Mouse (Mus musculus): ENCODE results near the gene Sult1a1. TPM values are rescaled to one million over a fixed set of nuclear protein-coding genes. Genes with fewer than 3 reads are reported as not detected.
A peak's percentile ranks its signal among the peaks of the same experiment; 100 is the strongest.
"Not testable (repeated sequence)": the region's sequence is repeated elsewhere in the genome, so short reads cannot be mapped to it uniquely, and the experiment has no call there.

The Sult1a1 gene
- total RNA-seq, 2 experiments from 2014 or later: 31.1 to 44.0 TPM

GRCm38 (mm10) chr7:126696886-126697285, 20.7 kb upstream of the Sult1a1 start:
- no peak for DNase-seq

GRCm38 (mm10) chr7:126696303-126696702, 20.1 kb upstream of the Sult1a1 start:
- no peak for DNase-seq

GRCm38 (mm10) chr7:126695631-126696207, 19.5 kb upstream of the Sult1a1 start, which contains the start of gene Slx1b:
Gene Slx1b (minus strand): TSS chr7:126695784.
- peak; percentile 96 to 98 for DNase-seq

- DNase-seq: peak; percentile 84 to 86
Observed at GRCm38 (mm10) chr7:126695210-126695611, 19.0 kb upstream of the Sult1a1 start, which contains the start of gene Bola2. Gene Bola2 (plus strand): TSS chr7:126695401.

GRCm38 (mm10) chr7:126694441-126695051, 18.3 kb upstream of the Sult1a1 start:
- no peak for DNase-seq

- DNase-seq: no peak
Observed at GRCm38 (mm10) chr7:126693781-126694180, 17.5 kb upstream of the Sult1a1 start.

DNA sequence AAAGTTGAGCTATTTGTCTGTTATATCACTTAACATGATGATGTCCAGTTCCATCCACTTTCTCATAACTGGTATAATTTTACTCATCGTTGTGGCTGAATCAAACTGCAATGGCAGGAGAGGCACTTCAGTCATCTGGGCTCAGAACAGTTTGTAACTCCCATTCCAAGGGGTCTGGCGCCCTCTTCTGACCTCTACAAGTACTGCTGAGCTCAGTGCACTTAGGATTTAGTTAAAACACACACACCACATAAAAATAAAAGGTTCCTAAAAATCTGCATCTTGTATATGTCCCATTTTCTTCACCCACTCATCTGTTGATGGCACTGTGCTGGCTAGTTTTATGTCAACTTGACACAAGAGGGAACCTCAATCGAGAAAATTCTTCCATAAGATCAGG, 17.0 kb upstream of the Sult1a1 start:
- DNase-seq: peak; percentile 85 to 95

GRCm38 (mm10) chr7:126692426-126692825, 16.2 kb upstream of the Sult1a1 start:
- DNase-seq: no peak

DNA sequence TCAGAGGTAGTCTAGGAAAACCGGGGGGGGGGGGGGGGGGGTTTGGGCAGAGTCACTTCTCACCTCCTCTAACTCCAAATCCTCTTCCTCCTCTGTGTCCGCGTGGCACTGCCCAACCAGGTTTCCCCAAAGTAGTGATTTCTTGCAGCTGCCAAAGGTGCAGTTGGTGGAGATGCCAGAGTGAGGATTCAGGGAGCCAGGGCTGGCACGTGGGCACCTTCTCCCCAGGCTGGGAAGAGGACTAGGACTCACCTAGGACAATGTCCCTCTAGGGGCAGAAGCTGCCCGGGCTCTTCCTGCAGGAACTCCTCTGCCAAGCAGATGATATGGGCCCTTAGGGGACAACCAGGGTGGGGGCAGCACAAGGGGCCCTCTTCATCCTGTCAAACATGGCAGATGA, 15.4 kb upstream of the Sult1a1 start:
- no peak for DNase-seq

DNA sequence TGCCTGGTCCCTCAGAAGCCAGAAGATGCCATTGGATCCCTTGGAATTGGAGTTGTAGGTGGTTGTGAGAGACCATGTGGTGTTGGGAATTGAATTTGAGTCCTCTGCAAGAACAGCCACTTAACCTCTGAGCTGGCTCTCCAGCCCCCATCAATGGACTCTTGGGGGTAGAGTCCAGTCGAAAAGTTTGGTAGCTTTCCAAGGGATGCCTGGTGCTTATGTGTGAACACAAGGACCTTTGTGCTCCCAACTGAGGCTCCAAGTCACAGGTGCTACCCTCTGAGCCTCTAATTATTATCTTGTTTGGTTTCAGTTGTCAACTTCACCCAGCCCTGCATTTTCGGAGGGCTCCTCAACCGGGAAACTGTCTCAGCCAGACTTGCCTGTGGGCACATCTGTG, 14.5 kb upstream of the Sult1a1 start:
- DNase-seq: no peak

- DNase-seq: no peak
Observed at GRCm38 (mm10) chr7:126689021-126689420, 12.8 kb upstream of the Sult1a1 start.

- not testable (repeated sequence) for DNase-seq
Observed at GRCm38 (mm10) chr7:126688156-126688555, 11.9 kb upstream of the Sult1a1 start.

GRCm38 (mm10) chr7:126681221-126681620, 5.0 kb upstream of the Sult1a1 start:
- DNase-seq: no peak

DNA sequence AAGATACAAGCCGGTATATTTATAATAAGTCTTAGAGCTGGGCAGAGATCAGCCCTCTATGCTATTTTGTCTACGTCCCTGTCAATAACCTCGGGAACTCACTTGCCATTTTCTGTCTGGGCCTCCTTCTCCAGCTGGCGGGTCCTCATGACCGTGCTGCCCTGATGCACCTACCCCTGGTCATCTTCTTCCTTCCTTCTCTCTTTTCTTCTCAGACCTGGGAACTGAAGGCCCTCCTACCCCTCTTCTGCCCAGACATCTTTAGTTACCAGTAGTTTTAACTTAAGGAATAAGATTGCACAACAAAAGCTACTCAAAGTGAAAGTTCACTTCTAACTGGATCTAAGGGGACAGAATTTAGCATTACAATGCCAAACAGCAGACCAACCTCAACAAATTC, 3.5 kb upstream of the Sult1a1 start:
- no peak for DNase-seq

- no peak for DNase-seq
Observed at GRCm38 (mm10) chr7:126678545-126679341, 2.5 kb upstream of the Sult1a1 start.

DNA sequence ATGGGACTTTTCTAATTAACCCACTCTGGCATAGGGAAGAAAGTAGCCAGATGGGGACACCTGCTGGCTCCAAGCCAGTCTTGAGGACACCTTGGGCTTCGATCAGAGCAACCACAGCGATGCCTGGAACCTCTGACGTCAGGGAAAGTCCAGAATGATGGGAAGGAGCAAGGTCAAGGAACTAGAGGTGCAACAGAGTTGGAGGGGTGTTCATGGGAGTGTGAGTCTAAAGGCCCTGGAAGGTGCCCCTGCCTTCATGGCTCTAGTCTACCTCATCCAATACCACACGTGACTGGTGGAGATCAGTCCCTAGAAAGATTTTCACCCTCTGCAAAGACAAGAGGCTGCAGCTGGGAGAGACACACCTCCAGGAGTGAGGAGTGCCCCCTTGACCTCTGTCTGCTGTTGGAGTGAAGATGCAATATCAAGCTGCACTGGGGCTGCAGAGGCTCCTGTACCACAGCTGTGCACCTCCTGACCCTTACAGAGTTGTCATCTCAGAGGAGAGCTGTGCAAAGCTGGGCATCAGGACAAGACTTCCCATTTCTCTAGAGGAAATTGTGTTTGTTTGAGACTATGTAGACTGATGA, 494 bp upstream of the Sult1a1 start:
- DNase-seq: no peak

GRCm38 (mm10) chr7:126675104-126675503, 1.1 kb downstream of the Sult1a1 start:
- DNase-seq: no peak

DNA sequence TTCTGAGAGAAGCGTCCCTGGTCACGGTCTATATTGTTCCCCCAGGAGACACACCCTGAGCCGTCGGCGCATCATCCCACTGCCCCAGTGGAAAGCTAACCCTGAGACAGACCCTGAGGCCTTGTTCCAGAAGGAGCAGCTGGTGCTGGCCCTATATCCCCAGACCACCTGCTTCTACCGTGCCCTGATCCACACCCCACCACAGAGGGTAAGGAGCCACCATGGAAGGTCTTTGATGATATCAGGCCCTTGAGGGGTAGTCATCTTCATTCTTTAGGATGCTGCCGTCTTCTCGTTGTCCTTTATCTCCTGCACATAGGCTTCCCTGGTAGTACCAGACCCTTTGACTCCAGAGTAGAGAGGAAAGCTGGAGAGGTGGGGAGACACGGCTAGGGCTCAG, 4.1 kb downstream of the Sult1a1 start:
- no peak for DNase-seq

DNA sequence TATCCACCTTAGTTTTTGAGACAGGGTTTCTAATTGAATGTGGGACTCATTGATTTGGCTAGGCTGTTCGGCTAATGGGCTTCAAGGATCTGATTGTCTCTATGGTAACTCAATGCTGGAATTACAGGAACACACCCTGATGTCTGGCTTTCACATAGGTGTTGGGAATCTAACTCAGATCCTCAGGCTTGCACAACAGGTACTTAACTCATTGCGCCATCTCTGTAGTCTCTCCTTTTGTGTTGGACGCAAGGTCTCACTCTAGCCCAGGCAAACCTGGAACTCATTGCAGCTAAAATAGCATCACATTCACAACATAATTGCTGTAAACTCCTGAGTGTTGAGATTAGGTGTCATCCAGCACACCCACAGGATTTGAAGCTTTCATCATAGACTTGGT, 6.1 kb downstream of the Sult1a1 start:
- no peak for DNase-seq

DNA sequence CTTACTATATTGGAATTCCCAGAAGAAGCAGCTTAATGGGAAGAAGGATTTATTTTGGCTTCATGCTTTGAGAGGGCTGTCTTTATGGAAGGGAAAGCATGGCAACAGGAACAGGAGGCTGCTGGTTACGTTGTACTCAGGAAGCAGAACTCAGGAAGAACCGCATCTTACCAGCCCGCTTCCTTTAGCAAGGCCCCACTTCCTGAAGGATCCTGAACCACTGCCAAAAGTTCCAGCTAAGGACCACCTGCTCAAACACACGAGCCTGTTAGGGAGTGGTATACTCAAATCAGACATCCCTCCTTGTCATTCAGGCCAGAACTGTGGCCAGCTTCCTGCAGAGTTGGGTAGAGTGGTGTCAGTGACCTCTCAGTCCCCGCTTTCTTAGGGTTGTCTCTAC, 7.8 kb downstream of the Sult1a1 start:
- no peak for DNase-seq

- DNase-seq: no peak
Observed at GRCm38 (mm10) chr7:126667495-126668090, 8.6 kb downstream of the Sult1a1 start.

- peak; percentile 60 to 61 for DNase-seq
Observed at GRCm38 (mm10) chr7:126665269-126665668, 11.0 kb downstream of the Sult1a1 start.
